Mouse (Mus musculus) brain, adult 2 months (tissue): ENCODE measurements around the gene Gm773.
"Not testable (repeated sequence)": the region's sequence is repeated elsewhere in the genome, so short reads cannot be mapped to it uniquely, and the experiment has no call there.

Experiments used
- DNase-seq: peaks from one replicate; pipeline ENCODE4 v3.0.0; 2011; ENCODE audit warnings: low read depth, low spot score

Gm773 gene

GRCm38 (mm10) chrX:56212771-56213170, at the start of gene Gm773:
Gene Gm773 (minus strand): TSS chrX:56212881.
- no peak for DNase-seq

- not testable (repeated sequence) for DNase-seq
Measured at GRCm38 (mm10) chrX:56186449-56186848, 26.2 kb downstream of the Gm773 start.

GRCm38 (mm10) chrX:56151396-56151795, 61.3 kb downstream of the Gm773 start:
- no peak for DNase-seq
